12 mouse cellular contexts compared by ENCODE assay signal in genomic region chr2:32568149-32568548, GRCm38 (mm10). TPM values are rescaled to one million over a fixed set of nuclear protein-coding genes. Genes with fewer than 3 reads are reported as not detected.
DNase-seq lines count a peak whose midpoint lies in the region; ATAC-seq and TF ChIP-seq lines count a peak whose summit lies in the region.
"Had no signal": no experiment of that assay in that cellular context is flagged by ENCODE, and none has a peak within 500 bp of the region (broad histone marks: within the 10 kb centered on the region; RNA-seq: fewer than 3 reads in every experiment).

No protein-coding gene starts in this region.

- WGBS in midbrain, embryonic 16.5 days = 64% methylated on average over 5 of the region's 5 CpGs

- intact Hi-C loops in gastrocnemius, adult 2 months (cut with DNase I) = no loop called here

- H3K27ac ChIP-seq in gastrocnemius, adult 2 months = peak overlapping the region; percentile 35; the same call in 1 of the 2 replicates
- no peak overlapping the region for H3K27ac ChIP-seq in midbrain, embryonic 16.5 days (ENCODE audit: low read length)
- H3K27ac ChIP-seq: liver, embryonic 15.5 days; stomach, postnatal 0 days had no signal

- no peak overlapping the region for H3K4me3 ChIP-seq in gastrocnemius, adult 2 months
- H3K4me3 ChIP-seq in midbrain, embryonic 16.5 days (ENCODE audit: low read depth, low read length) = no peak overlapping the region
- H3K4me3 ChIP-seq: liver, embryonic 15.5 days had no signal

- peak; percentile 82 for DNase-seq in gastrocnemius, adult 2 months
- DNase-seq in gastrocnemius, postnatal 4 days (ENCODE audit: low spot score in 2 of 2) = no peak
- DNase-seq in kidney, postnatal 14 days = peak; percentile 55
- DNase-seq in kidney, adult 9 months = no peak
- peak; percentile 75 for DNase-seq in MN1 (ENCODE audit: low spot score)
- peak; percentile 45 to 66 for DNase-seq in cerebellum, postnatal 36 days
- DNase-seq: right cerebral cortex, postnatal 4 days had no signal

- peaks cover 15% of the 10 kb centered on the region; the same call in 1 of the 2 replicates for H3K36me3 ChIP-seq in midbrain, embryonic 16.5 days (ENCODE audit: control insufficient read depth, insufficient read depth, low read length)

- H3K27me3 ChIP-seq in midbrain, embryonic 16.5 days (ENCODE audit: control insufficient read depth, insufficient read depth, low read depth, low read length) = no peaks in the 10 kb centered on the region
- H3K27me3 ChIP-seq: liver, embryonic 15.5 days had no signal

- TF ChIP-seq CTCF in gastrocnemius, adult 2 months (IDR thresholded peaks at IDR 0.05) = no peak

- H3K4me2 ChIP-seq in midbrain, embryonic 16.5 days (ENCODE audit: low read length) = no peak overlapping the region
- H3K4me2 ChIP-seq: liver, embryonic 15.5 days had no signal

- no peak overlapping the region for H3K9ac ChIP-seq in midbrain, embryonic 16.5 days (ENCODE audit: low read depth, low read length)
- H3K9ac ChIP-seq: liver, embryonic 15.5 days had no signal

- no peak for ATAC-seq in midbrain, embryonic 16.5 days

- H3K4me1 ChIP-seq in midbrain, embryonic 16.5 days (ENCODE audit: control insufficient read depth, insufficient read depth, low read length) = peaks cover 18% of the 10 kb centered on the region

- H3K9me3 ChIP-seq in midbrain, embryonic 16.5 days (replicated peaks; ENCODE audit: control insufficient read depth, low read length, poor library complexity, severe bottlenecking) = no peaks in the 10 kb centered on the region
- H3K9me3 ChIP-seq: liver, embryonic 15.5 days had no signal

RNA-seq across cellular contexts. Expression of gene Dpm2, which starts 2.5 kb away (rescaled TPM):
- total RNA-seq in gastrocnemius, adult 2 months (2021) = 10 to 100 TPM; 11.1 to 14.1 TPM
- total RNA-seq in gastrocnemius, postnatal 4 days (2021) = 10 to 100 TPM; 36.4 to 41.9 TPM
- polyA plus RNA-seq in midbrain, embryonic 16.5 days (2015; fragmentation: Nextera tagmentation; extraction: Ambion mirVana) = 136 TPM in 2 replicates

RNA-seq across cellular contexts. Expression of gene Pip5kl1, which starts 6.4 kb away (rescaled TPM):
- total RNA-seq in gastrocnemius, adult 2 months (2021) = not detected
- total RNA-seq in gastrocnemius, postnatal 4 days (2021) = not detected
- polyA plus RNA-seq in midbrain, embryonic 16.5 days (2015; fragmentation: Nextera tagmentation; extraction: Ambion mirVana) = 14.5 and 17.1 TPM in 2 replicates
- total RNA-seq: granulocyte monocyte progenitor cell, adult 5-6 weeks; megakaryocyte progenitor cell, adult 5-6 weeks had no signal
- polyA plus RNA-seq: liver, embryonic 15.5 days had no signal

RNA-seq across cellular contexts. Expression of gene 9430097D07Rik, which starts 7.3 kb away (rescaled TPM):
- total RNA-seq in gastrocnemius, adult 2 months (2021) = not detected
- total RNA-seq in gastrocnemius, postnatal 4 days (2021) = not detected
- polyA plus RNA-seq in midbrain, embryonic 16.5 days (2015; fragmentation: Nextera tagmentation; extraction: Ambion mirVana) = 0.52 and 1.1 TPM in 2 replicates
- total RNA-seq: granulocyte monocyte progenitor cell, adult 5-6 weeks; megakaryocyte progenitor cell, adult 5-6 weeks had no signal
- polyA plus RNA-seq: liver, embryonic 15.5 days; stomach, postnatal 0 days had no signal

RNA-seq across cellular contexts. Expression of gene St6galnac4, which starts 18.7 kb away (rescaled TPM):
- total RNA-seq in gastrocnemius, adult 2 months (2021) = 10 to 100 TPM in 1 of 2 experiments, 1 to 10 TPM in 1; 8.7 to 21.6 TPM
- total RNA-seq in gastrocnemius, postnatal 4 days (2021) = 10 to 100 TPM; 48.8 to 55.1 TPM
- polyA plus RNA-seq in midbrain, embryonic 16.5 days (2015; fragmentation: Nextera tagmentation; extraction: Ambion mirVana) = 33.4 and 39.0 TPM in 2 replicates

RNA-seq across cellular contexts. Expression of gene St6galnac6, which starts 31.4 kb away (rescaled TPM):
- 10 to 100 TPM; 46.8 to 56.5 TPM for total RNA-seq in gastrocnemius, adult 2 months (2021)
- total RNA-seq in gastrocnemius, postnatal 4 days (2021) = 10 to 100 TPM; 57.4 to 63.6 TPM
- polyA plus RNA-seq in midbrain, embryonic 16.5 days (2015; fragmentation: Nextera tagmentation; extraction: Ambion mirVana) = 26.5 and 36.4 TPM in 2 replicates

Comparison
In these comparisons a context has a peak if more than half of its experiments do, and no peak if none do; other contexts are left out.
1. DNase-seq: peak in gastrocnemius, adult 2 months (single experiment), kidney, postnatal 14 days (single experiment), MN1 (single experiment) and cerebellum, postnatal 36 days (2 of 2); none in gastrocnemius, postnatal 4 days (0 of 2) and kidney, adult 9 months (single experiment).